Mouse (Mus musculus) B cell, adult 2 months (primary cell): Measurements from ENCODE around the gene Ddx4.
"Not testable (repeated sequence)": the region's sequence is repeated elsewhere in the genome, so short reads cannot be mapped to it uniquely, and the experiment has no call there.

Experiments used
- DNase-seq, 2 experiments: peaks; one replicate each; pipeline ENCODE4 v3.0.0; 2022

Gene Ddx4

DNA sequence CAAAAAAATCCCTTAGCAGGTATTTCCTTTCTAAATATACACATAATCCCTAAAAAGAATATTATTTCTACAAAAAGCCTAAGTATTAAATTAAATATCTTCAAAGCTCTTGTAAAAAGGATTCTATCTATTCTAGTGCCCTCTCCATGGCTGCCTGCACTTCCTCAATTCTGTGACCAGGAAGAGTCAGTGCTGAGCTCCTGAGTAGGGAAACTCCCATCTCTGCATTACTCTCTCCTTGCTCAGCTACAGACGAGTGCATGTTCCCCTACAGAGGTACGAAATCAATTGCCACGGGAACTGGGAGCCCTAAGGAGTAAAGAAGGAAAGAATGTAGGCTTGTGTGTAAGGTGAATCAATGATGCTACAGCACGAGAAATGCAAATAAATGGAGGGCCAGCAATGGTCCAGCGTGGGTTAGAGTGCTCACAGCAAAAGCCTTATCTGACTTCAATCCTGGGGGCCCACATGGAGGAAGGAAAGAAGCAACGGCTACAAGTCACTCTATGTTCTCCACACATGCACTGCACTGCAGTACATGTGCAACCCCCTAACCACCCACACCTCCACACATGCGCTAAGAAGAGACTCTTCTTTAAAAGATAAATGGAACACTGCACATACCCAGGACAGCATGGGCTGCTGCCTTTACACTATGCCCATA lies 17.0 kb downstream of the Ddx4 start:
- peak; percentile 6 to 16 for DNase-seq

DNA sequence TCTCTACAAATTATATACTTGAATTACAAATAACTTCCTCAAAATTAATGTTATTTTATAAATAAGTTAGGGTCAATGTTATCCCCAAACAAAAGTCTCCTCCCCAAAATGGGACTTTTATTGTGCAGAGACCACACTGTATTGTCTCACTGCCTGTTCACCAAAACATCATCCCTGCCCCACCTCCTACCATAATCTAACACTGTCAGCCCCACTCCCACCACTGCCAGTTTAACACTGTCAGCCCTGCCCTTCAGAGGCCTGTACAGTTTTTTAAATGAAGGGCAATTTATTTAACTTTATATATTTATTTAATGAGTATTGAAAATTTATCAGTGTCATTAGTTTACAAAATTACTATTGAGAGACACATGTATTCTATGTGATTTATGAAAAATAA lies 26.7 kb downstream of the Ddx4 start:
- no peak for DNase-seq

DNA sequence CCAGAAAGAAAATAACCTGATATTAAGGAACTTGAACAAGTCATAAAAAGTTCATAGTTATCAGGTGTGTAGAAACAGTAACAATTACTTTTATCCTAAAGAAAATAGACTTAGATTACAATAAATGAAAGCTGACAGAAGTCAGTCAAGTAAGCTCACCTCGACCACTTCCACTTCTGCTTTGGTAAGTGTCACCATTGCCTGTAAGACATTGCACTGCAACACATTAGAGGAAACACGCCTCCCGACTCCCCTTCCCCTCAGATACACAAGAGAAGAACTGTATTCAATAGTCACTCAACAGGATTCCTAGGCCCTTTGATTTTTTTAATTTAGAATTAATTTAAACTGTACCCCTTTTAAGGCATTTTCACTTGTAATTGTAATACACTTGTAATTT lies 27.7 kb downstream of the Ddx4 start:
- DNase-seq: no peak

DNA sequence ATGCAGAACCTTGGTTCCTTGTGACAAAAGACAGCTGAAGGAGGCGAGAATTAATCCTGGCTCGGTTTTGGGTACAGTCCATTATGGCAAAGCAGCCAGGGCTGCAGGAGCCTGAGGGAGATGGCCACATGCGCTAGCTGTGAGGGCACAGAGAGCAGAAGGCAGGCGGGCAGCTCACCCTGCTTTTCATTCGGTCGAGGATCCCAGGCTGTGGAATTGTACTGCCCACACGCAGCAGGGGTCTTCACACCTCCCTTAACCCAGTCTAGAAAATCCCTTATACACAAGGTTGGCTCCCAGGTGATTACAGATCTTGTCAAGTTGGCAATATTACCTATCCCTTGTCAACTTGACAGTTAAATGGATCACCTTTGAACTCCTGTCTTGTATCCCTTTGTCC lies 28.6 kb downstream of the Ddx4 start:
- DNase-seq: no peak

DNA sequence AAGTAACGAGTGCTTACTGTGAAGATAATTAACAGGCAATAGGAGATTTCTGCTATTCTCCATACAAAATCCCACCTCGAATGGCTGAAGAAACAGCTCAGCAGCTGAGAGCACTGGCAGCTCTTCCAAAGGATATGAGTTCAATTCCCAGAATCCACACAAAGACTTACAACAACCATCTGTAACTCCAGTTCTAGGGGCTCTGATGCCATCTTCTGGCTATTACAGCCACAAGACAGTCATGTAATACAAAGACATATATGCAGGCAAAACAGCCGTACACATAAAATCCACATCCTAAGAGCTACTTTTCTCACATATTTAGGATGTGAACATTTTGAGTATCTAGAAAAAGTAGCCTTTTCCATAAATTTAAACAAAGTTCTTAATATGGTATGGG lies 30.7 kb downstream of the Ddx4 start:
- DNase-seq: no peak

DNA sequence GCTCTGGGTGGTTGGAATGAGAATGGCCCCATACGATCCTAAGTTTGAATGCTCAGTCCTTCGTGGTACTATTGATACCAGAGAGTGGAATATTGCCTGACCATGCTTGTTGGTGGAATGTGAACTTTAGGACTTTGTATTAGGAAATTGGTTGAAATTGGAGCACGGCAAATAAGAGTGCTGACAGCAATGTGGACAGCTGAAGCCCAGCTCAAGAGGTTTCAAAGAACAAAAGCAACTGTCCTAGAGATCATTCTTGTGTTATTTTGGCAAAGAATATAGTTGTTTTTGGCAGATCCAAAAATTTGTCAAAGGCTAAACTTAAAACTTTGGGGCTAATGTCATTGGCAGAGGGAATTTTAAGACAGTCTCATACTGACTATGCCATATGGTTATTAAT lies 43.7 kb downstream of the Ddx4 start:
- no peak for DNase-seq

DNA sequence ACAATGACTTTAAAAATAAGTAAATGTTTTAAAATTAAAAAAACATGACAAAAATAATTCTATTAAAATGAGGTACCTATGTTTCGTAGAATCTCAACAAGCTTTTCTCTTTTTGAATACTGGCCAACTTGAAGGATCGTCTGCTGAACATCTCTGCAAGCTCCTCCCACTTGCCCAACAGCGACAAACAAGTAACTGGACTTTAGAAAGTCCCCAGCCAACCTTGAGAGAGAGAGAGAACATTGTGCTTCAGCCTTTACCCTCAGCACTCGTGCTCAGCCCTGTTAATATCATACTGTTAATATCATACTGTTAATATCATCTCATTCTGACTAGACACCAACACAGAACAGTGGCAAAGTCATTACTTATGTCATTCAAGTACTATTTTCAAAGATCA lies 47.9 kb downstream of the Ddx4 start:
- no peak for DNase-seq

DNA sequence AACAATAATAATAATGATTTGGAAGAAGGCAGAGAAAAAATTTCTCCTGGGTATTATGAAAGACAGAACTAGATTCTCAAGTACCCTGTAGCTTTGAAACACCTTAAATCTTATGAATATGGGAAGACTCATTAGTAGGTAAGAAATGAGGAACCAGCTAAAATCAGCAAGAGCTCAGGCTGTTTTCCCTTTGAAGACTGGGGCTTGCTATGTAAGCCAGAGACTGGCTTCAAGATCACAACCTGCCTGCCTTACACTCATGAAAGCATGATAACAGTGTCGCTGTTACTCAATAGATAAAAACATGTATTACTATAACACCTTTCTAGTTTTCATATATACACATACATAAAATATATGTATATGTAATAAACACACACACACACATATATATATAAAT lies 48.4 kb downstream of the Ddx4 start:
- DNase-seq: no peak

DNA sequence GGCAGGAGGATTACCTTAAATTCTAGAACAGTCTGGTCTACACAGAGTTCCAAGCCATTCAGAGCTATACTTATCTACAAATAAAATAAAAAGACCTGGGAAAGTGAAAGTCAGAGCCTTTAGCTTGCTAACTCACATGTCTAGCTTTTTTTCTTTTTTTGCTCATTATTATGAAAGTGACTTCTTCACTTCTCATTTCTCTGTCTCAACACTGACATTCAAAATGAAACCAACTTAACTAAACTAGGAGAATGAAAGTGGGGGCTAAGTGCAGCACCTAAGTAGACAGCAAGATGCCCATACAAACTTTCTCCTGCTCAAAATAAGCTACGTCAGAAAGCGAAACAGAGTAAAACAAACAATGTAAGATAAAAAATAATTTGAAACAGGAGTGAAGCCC lies 49.7 kb downstream of the Ddx4 start:
- DNase-seq: no peak

DNA sequence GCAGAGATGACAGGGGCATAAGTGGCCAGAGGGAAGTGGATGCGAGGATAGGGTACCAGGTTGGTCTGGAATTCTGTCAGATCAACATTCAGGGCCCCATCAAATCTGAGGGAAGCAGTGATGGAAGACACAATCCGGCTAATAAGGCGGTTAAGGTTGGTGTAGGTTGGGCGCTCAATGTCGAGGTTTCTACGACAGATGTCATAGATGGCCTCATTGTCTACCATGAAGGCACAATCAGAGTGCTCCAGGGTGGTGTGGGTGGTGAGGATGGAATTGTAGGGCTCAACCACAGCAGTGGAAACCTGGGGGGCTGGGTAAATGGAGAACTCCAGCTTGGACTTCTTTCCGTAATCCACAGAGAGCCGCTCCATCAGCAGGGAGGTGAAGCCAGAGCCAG lies 58.0 kb downstream of the Ddx4 start, which contains the start of gene Il31ra:
Il31ra (minus strand) TSS at position 101 of the 400 bp plus-strand sequence.
- not testable (repeated sequence) for DNase-seq

DNA sequence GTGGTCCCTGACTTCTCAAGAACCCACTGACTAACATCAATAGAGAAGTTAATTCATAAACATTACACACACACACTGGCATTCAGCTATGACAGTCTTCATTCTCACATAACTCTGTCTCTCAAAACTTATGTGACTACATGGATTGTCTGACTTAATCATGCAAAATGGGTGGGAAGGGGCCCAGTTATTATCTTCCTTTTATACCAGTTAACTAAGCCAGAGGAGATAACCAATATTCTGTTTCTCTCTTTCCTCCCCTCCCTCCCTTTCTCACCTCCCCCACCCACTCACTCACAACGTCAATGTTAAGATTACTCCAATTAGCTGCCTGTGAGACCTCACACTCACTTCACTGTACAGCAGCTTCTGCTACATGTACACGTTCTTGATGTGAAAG lies 62.0 kb downstream of the Ddx4 start:
- DNase-seq: no peak

DNA sequence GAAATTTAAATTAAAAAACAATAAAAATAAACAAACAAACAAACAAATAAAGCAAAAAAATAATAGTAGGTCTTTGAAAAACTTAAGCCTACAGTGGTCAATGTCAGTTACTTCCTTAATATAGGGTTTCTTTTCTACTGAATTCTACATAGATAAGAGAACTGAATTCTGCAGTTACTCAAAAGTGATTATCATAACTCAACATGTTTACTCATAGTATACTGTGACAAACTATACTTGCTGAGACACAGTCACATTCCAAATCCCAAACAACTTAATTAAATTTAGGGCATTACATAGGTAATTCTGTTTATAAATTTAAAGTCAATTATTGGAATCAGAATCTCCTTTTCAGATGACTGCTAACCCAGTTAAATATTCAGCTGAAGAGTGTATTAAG lies 62.6 kb downstream of the Ddx4 start:
- DNase-seq: no peak

DNA sequence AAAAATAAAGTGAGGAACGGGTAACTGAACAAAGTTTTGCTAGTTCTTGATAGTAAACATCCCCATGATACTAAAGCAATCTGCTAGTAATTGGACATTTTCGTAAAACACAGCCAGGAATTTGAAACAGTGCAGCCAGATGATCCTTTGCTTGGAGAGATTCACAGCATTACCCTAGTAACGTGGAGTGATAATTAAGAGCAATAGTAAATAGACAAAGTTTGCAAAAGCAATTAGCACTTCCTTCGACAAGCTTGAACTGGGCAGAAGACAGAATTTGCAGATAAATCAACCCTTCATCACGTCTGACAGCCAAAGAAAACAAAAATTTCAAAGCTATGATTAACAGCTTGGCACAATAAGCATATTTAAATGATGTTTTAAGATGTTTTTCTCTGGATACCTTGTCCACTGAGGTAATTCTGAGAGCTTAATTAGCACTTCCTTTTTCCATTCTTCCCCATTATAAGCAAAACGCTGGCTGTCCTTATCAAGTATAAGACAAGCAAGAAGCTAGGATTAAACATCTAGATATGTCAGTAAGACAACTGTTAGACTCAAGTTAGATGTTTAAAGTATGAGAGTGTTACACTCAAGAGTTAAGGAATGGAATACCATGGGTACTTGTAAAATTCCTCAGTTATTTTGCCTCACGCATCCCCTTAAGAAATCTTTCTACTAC lies 67.6 kb downstream of the Ddx4 start:
- DNase-seq: no peak

DNA sequence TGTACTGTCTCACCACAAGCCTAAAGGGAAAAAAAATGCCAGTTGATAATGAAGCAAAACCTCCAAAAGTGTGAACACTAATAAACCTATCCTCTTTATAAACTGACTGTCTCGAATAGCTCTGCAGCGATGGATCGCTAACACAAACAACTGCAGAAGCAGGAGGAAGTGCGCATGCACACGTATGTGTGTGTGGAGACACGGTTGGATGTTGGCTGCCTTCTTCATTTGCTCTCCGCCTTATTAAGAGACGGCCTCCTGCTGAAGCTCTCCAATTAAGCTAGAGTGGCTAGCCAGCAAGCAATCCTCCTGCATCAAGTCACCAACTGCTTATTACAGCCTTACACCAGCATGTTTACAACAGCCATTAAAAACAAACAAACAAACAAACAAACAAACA lies 70.0 kb downstream of the Ddx4 start:
- no peak for DNase-seq

DNA sequence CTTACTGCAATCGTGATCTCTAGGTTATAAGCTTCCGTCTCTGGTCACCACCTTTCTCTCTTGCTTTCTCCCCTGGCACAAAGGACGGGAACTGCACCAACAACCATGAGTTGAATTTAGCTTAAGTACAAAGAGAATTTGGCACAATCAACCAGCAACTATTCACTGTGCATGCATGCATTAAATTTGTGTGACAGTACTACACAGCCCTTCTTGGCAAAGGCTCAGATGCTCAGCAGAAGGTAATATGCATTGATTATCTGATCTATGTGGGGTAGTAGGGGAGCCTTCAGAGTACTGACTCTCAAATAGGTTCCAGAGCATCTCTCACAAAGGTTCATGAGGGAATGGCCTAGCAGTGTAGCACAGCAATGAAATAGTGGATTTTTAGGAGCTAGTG lies 70.5 kb downstream of the Ddx4 start:
- no peak for DNase-seq

DNA sequence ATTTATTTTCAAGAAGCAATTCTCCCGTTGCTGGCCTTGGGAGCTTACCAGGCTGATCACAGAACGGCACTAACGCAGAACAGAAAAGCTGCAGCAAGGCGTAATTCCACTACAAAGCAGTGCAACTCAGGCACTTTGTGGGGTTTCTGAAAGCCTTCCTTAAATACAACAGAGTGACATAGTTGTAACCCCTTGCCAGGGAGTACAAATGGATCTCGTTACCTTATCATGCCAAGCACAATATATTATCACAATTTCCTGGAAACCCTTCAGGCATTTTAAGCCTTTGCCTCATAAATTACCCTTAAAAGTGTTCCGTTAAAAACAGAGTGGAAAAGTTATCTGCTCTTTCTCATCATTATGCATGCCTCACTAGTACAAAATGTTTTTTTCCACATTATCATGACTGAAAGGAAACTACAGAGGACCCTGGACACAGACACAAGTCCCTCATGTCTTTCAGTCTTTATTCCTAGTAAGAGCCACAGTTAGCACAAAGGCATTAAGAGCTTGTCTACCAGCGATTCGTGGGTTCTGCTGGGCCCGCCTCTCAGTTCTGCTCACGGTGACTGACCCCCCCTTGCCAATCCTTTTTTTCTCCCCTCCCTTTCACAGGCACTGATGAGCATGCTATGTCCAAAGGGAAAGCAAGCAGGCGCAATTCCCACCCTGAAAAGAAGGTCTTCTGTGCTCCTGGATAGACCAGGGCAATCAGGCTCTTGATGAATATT lies 71.5 kb downstream of the Ddx4 start:
- no peak for DNase-seq

DNA sequence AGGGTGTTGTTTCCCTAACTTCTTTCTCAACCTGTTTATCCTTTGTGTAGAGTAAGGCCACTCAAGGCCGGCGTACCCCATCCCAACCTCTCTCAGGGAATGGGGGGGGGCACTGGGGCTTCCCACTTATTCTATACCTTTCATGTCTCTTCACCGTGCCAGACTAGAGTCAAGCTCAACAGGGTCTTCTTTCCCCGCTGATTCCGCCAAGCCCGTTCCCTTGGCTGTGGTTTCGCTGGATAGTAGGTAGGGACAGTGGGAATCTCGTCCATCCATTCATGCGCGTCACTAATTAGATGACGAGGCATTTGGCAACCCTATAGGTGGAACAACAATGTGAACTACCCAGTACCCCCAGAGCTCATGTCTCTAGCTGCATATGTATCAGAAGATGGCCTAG lies 74.2 kb downstream of the Ddx4 start:
- peak; percentile 100 for DNase-seq

DNA sequence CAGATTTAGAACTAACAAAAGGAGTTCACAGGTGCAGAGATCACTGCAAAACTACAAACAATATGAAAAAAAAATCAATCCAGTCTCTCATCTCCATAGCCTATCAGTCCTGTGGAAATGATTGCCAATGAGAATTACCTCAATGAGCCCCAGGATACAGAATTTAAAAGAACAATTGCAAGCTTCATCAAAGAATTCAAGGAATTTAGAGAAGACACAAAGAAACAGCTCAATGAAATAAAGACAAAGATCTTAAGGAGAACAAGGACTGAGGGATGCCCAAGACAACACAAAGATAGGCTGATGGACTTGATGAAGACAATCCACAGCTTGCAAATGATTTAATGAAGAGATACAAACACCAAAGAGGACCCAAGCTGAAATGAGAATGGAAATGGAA lies 78.5 kb downstream of the Ddx4 start:
- no peak for DNase-seq

DNA sequence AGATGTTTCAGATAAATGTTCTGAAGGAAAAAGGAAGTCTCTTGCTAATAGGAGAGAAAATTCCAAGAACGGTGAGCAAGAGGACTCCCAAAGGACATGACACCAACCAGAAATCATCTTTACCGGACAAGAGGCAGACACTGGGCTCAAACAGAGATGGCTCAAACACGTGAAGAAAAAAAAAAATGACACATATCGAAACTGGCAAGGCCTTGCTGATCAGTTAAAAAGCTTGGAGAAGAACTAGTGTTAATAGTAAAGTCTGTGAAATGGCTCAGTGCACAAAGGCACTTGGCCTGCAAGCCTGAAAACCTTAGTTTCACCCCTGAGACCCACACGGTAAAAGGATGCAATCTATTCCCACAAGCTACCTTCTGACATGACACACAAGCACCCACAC lies 81.5 kb downstream of the Ddx4 start:
- no peak for DNase-seq

DNA sequence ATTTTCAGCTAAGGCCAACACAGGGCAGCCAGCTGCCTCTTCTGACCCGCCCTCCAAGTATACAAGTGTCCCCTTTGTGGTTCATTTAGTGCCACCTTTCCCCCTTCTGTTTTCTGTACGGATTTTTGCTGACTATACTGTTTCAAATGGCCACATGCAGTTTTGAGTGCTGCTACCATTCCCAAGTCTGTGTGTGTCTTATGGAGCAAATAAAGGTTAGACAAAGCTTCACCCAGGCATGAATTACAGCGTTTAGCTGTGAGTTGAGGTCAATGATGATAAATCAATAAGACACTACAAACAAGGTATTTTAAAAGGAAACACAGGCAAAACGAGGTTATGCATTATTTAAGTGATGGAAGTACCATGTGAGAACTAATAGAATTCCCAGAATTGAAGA lies 82.7 kb downstream of the Ddx4 start:
- no peak for DNase-seq

DNA sequence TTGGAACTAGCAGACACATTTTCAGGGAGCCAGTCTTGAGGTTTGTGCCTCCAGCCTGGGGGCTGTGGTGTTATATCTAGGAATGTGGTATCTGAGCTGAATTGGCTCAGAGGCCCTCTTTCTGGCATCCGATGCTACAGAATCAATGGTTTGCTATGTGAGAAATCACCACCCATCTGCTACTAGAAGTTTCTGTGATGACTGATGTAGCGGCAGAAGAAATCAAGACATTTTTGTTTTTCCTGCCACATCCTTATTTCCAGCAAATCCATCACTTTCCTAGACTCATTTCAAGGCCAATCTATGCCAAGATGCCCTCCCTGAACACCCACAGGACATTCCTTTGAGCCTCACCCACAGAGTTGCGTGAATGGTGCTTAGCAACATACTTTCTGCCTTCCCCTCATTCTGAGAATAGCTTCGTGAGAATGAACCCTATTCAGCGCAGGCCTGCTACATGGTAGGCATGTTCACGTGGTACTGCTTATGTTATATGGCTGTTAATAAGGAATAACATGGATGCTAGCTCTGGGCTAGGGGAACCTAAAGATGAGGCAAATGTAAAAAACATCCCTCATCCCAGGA lies 91.6 kb downstream of the Ddx4 start:
- DNase-seq: no peak

DNA sequence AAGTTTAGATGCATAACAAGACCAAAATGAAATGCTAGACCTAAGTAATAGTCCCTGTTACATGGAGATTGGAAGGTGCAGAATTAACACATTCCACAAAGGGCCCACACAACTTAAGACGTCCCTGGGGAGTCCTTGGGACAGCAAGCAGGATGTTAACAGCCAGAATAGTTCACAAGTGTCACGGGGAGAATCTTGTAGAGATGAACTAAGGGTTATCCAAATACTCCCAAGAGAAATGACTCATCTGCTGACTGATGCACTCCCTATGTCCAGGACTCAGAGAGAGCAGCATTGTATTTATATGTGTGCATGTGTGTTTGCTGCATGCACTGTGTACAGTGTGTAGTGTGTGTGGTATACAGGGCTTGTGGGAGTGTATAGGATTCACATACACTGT lies 95.8 kb downstream of the Ddx4 start:
- DNase-seq: no peak

DNA sequence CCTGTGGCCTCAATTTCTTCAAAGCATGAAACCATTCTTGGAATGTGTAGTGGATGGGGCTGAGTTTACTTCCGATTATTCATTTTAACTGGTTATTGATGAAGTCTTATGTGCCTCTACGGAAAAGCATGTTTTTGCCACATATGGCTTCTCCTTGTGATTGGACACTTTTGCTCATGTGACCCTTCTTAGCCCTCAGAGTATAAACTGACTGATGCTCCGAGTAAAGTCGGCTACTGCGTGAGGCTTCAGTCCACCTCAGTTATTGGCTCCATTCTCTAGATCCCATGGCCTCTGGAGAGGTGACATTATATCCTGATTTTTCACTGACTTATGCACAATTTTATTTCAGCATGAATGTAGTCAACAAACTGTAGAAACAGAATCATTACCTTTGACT lies 99.0 kb downstream of the Ddx4 start:
- no peak for DNase-seq
